Mouse (Mus musculus) ES-CJ7 (cell line): ENCODE measurements at regions not wholly inside any gene's neighbourhood (a gene's known extent, or its start where the extent isn't known, plus 50 kb on each side); places are given as distances from the start of the nearest gene placed in this dataset.

Source experiments
- DNase-seq: peaks from one replicate; pipeline ENCODE4 v3.0.0; 2011; ENCODE audit warnings: low read depth, low spot score

GRCm38 (mm10) chrX:82741478-82741877 lies 207.2 kb upstream of the Dmd start:
- DNase-seq: peak; percentile 32

GRCm38 (mm10) chrX:82764204-82764603 lies 184.5 kb upstream of the Dmd start:
- no peak for DNase-seq

- peak; percentile 60 for DNase-seq
Observed at GRCm38 (mm10) chrX:82809171-82809570, 139.5 kb upstream of the Dmd start.

GRCm38 (mm10) chrX:82814618-82815017 lies 134.1 kb upstream of the Dmd start:
- no peak for DNase-seq

- peak; percentile 28 for DNase-seq
Observed at GRCm38 (mm10) chrX:82817045-82817444, 131.6 kb upstream of the Dmd start.

GRCm38 (mm10) chrX:82823606-82824005 lies 125.1 kb upstream of the Dmd start:
- DNase-seq: no peak

GRCm38 (mm10) chrX:82866116-82866515 lies 82.6 kb upstream of the Dmd start:
- peak; percentile 65 for DNase-seq
